Mouse (Mus musculus): ENCODE data around the gene Arl4a. TPM values are rescaled to one million over a fixed set of nuclear protein-coding genes. Genes with fewer than 3 reads are reported as not detected.

The Arl4a gene
- polyA plus RNA-seq, 2 experiments, result 39.5 to 91.3 TPM

DNA sequence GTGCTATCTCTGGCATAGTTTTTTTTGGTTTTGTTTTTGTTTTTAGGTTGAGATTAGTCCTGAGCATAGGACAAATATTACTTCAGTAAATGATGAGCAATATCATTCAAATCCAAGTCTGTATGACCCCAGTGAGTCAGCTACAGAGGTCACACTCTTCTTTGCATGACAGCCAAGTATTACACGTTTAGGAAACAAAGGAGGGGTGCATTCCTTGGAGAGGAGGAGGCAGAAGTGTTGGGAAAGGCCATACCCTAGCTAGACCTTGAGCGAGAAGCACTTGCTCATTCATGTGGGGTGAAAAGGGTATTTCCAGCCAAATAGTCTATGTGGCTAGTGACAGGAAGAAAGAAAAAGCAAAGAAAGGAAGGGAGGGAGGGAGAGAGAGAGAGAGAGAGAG, 28.0 kb downstream of the Arl4a start:
- Histone ChIP-seq H3K27me3 (ENCODE audit: control insufficient read depth, insufficient read depth, low read length) (no peaks in the 10 kb centered on the region), H3K27ac (no peak overlapping the region), H3K4me3 (ENCODE audit: insufficient read depth in 1 of 2, low read depth in 2 of 2, low read length in 2 of 2) (no peak overlapping the region), H3K9me3 (ENCODE audit: control insufficient read depth, low read length) (no peaks in the 10 kb centered on the region), H3K4me2 (ENCODE audit: low read depth) (no peak overlapping the region), H3K9ac (replicated peaks) (no peak overlapping the region), H3K36me3 (replicated peaks; ENCODE audit: control insufficient read depth, insufficient read depth, low read depth) (no peaks in the 10 kb centered on the region), H3K4me1 (replicated peaks; ENCODE audit: control insufficient read depth in 2 of 2, insufficient read depth in 2 of 2, low read length in 1 of 2) (no peaks in the 10 kb centered on the region)
- ATAC-seq (ENCODE audit: insufficient read depth) (no peak), DNase-seq (ENCODE audit: low read depth in 3 of 3, low spot score in 3 of 3) (no peak)
- TF ChIP-seq CTCF (IDR thresholded peaks at IDR 0.05; ENCODE audit: low read depth) (no peak), EP300 (IDR thresholded peaks at IDR 0.05; ENCODE audit: low read depth) (no peak)
- WGBS (ENCODE audit: insufficient replicate concordance), result 45% methylated on average over 2 of the region's 2 CpGs

DNA sequence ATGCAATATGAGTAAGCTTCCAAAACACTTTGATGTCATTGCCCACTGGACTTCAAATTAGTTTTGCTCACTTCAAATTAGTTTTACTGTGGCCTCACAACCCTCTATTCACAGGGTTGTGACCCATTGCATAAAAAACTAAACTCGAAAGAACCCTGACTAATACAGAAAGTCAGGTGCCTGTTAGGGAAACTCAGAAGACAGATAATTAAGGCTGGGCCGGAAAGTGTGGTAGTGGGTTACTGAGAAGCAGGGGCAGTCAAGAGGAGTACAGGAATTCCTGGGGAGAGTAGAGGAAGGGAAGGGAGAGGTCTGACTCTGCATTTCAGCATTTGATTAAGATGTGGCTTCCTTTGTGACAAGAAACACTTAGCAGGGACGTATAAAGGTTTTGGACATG, 29.4 kb downstream of the Arl4a start:
- DNase-seq (ENCODE audit: low read depth in 3 of 3, low spot score in 3 of 3), result no peak
- Histone ChIP-seq H3K4me2 (ENCODE audit: low read depth) (no peak overlapping the region), H3K36me3 (replicated peaks; ENCODE audit: control insufficient read depth, insufficient read depth, low read depth) (no peaks in the 10 kb centered on the region), H3K4me3 (ENCODE audit: insufficient read depth in 1 of 2, low read depth in 2 of 2, low read length in 2 of 2) (no peak overlapping the region), H3K4me1 (replicated peaks; ENCODE audit: control insufficient read depth in 2 of 2, insufficient read depth in 2 of 2, low read length in 1 of 2) (no peaks in the 10 kb centered on the region), H3K9ac (replicated peaks) (no peak overlapping the region), H3K27ac (no peak overlapping the region), H3K9me3 (ENCODE audit: control insufficient read depth, low read length) (no peaks in the 10 kb centered on the region), H3K27me3 (ENCODE audit: control insufficient read depth, insufficient read depth, low read length) (no peaks in the 10 kb centered on the region)
- TF ChIP-seq CTCF (IDR thresholded peaks at IDR 0.05; ENCODE audit: low read depth), result no peak
- no peak for TF ChIP-seq EP300 (IDR thresholded peaks at IDR 0.05; ENCODE audit: low read depth)
- no peak for ATAC-seq (ENCODE audit: insufficient read depth)
- 26% methylated on average over 3 of the region's 3 CpGs for WGBS (ENCODE audit: insufficient replicate concordance)

DNA sequence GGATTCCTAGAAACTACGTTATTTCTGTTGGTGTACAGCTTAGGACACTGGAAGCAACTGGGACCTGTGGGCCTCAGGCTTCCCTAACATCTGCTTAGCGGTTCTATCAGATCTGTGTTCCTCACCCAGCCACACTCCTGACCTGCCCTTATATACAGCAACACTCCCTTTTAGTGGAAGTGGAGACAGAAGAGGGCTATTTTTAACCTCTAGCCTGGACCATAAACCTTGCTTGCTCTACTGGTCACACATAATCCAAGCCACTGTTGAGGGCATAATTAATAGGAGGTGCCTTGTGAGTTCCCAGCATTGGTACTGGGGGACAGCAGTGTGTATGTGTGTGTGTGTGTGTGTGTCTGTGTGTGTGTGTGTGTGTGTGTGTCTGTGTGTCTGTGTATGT, 33.1 kb downstream of the Arl4a start:
- DNase-seq (ENCODE audit: low read depth in 3 of 3, low spot score in 3 of 3) (no peak), ATAC-seq (ENCODE audit: insufficient read depth) (no peak)
- Histone ChIP-seq H3K9ac (replicated peaks) (no peak overlapping the region), H3K27ac (no peak overlapping the region), H3K9me3 (ENCODE audit: control insufficient read depth, low read length) (no peaks in the 10 kb centered on the region), H3K27me3 (ENCODE audit: control insufficient read depth, insufficient read depth, low read length) (no peaks in the 10 kb centered on the region), H3K4me2 (ENCODE audit: low read depth) (no peak overlapping the region), H3K36me3 (replicated peaks; ENCODE audit: control insufficient read depth, insufficient read depth, low read depth) (no peaks in the 10 kb centered on the region), H3K4me1 (replicated peaks; ENCODE audit: control insufficient read depth in 2 of 2, insufficient read depth in 2 of 2, low read length in 1 of 2) (no peaks in the 10 kb centered on the region), H3K4me3 (ENCODE audit: insufficient read depth in 1 of 2, low read depth in 2 of 2, low read length in 2 of 2) (no peak overlapping the region)
- 52% methylated on average over 2 of the region's 2 CpGs for WGBS (ENCODE audit: insufficient replicate concordance)
- no peak for TF ChIP-seq EP300 (IDR thresholded peaks at IDR 0.05; ENCODE audit: low read depth)
- TF ChIP-seq CTCF (IDR thresholded peaks at IDR 0.05; ENCODE audit: low read depth), result no peak

DNA sequence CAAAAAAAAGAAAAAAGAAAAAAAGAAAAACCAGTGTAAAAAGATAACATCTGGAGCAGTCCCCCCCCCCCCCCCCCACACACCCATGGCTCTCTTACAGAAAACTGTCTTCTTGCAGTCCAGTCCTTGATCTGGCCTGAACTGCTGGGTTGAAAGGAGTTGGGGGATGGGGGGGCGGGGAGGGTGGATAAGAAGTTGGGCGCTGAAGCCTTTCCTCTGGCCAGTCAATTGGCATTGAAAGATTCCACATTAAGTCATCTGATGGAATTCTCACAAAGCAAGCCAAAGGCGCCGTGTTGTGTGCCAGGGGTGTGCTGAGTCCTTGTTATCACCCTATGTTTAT, 39.0 kb downstream of the Arl4a start:
- Histone ChIP-seq H3K4me1 (replicated peaks; ENCODE audit: control insufficient read depth in 2 of 2, insufficient read depth in 2 of 2, low read length in 1 of 2) (peaks cover 9 to 14% of the 10 kb centered on the region in 2 experiments), H3K36me3 (replicated peaks; ENCODE audit: control insufficient read depth, insufficient read depth, low read depth) (no peaks in the 10 kb centered on the region), H3K4me3 (ENCODE audit: insufficient read depth in 1 of 2, low read depth in 2 of 2, low read length in 2 of 2) (no peak overlapping the region), H3K9me3 (ENCODE audit: control insufficient read depth, low read length) (no peaks in the 10 kb centered on the region), H3K27me3 (ENCODE audit: control insufficient read depth, insufficient read depth, low read length) (no peaks in the 10 kb centered on the region), H3K27ac (no peak overlapping the region), H3K4me2 (ENCODE audit: low read depth) (no peak overlapping the region), H3K9ac (replicated peaks) (no peak overlapping the region)
- ATAC-seq (ENCODE audit: insufficient read depth), result no peak
- no peak for TF ChIP-seq CTCF (IDR thresholded peaks at IDR 0.05; ENCODE audit: low read depth)
- no peak for TF ChIP-seq EP300 (IDR thresholded peaks at IDR 0.05; ENCODE audit: low read depth)
- DNase-seq (ENCODE audit: low read depth in 3 of 3, low spot score in 3 of 3), result no peak
- 46% methylated on average over 4 of the region's 4 CpGs for WGBS (ENCODE audit: insufficient replicate concordance)

DNA sequence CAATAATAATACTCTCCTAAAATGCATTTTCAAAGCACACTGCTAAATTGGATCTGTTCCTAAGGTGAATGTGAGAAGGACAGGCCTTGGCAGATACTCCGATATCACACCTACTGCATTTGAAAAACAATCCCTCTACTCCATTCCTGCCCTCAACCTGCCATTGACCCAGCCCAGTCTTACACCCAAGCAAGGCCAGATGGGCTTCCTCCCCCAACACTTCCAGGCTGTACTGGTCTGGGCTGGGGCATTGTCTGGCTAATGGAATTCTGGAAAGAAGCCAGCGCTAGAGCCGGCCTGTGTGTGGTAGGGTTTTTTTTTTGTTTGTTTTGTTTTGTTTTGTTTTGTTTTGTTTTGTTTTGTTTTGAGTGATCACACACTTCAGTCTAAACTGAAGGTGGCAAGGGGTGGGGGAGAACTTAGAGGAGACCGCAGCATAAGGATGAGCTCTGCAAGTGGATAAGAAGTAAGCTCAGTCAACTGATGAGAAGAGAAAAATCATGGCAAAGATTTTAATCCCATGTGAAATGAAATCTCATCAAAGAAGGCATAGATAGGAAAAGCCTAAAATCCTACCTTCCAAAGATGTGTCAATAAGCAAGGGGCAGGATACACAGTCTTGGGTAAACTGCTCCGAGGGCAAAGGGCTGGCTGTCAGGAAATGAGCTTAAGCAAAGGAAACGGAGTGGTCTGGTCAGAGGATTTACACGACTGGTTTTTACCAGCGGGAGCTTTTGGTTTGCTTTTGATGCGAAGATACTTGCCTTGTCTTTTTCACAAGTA, 39.6 kb downstream of the Arl4a start:
- H3K27ac ChIP-seq, result no peak overlapping the region
- WGBS (ENCODE audit: insufficient replicate concordance), result 32% methylated on average over 9 of the region's 9 CpGs
- H3K9me3 ChIP-seq (ENCODE audit: control insufficient read depth, low read length), result no peaks in the 10 kb centered on the region
- no peak for TF ChIP-seq EP300 (IDR thresholded peaks at IDR 0.05; ENCODE audit: low read depth)
- no peak for TF ChIP-seq CTCF (IDR thresholded peaks at IDR 0.05; ENCODE audit: low read depth)
- peaks cover 9 to 14% of the 10 kb centered on the region in 2 experiments for H3K4me1 ChIP-seq (replicated peaks; ENCODE audit: control insufficient read depth in 2 of 2, insufficient read depth in 2 of 2, low read length in 1 of 2)
- DNase-seq (ENCODE audit: low read depth in 3 of 3, low spot score in 3 of 3) (no peak), ATAC-seq (ENCODE audit: insufficient read depth) (no peak)
- H3K9ac ChIP-seq (replicated peaks), result no peak overlapping the region
- no peak overlapping the region for H3K4me3 ChIP-seq (ENCODE audit: insufficient read depth in 1 of 2, low read depth in 2 of 2, low read length in 2 of 2)
- H3K27me3 ChIP-seq (ENCODE audit: control insufficient read depth, insufficient read depth, low read length), result no peaks in the 10 kb centered on the region
- no peaks in the 10 kb centered on the region for H3K36me3 ChIP-seq (replicated peaks; ENCODE audit: control insufficient read depth, insufficient read depth, low read depth)
- no peak overlapping the region for H3K4me2 ChIP-seq (ENCODE audit: low read depth)

All from liver, embryonic 14.5 days (tissue).